Mouse (Mus musculus): ENCODE results near the gene Dnaaf5. TPM values are rescaled to one million over a fixed set of nuclear protein-coding genes. Genes with fewer than 3 reads are reported as not detected.
A peak's percentile ranks its signal among the peaks of the same experiment; 100 is the strongest.

Gene Dnaaf5
- polyA plus RNA-seq, 1 experiment: 15.9 TPM

GRCm38 (mm10) chr5:139171929-139172328 is 21.9 kb downstream of the Dnaaf5 start:
- Histone ChIP-seq H3K4me1 (ENCODE audit: control insufficient read depth, insufficient read depth, insufficient read length) (peaks cover 5% of the 10 kb centered on the region; the same call in 1 of the 2 replicates), H3K36me3 (ENCODE audit: control insufficient read depth, insufficient read depth, low read length) (peaks cover 9% of the 10 kb centered on the region; the same call in 1 of the 2 replicates), H3K27ac (ENCODE audit: insufficient read depth, low read length) (no peak overlapping the region), H3K27me3 (ENCODE audit: control insufficient read depth, insufficient read depth, low read length) (no peaks in the 10 kb centered on the region), H3K4me3 (ENCODE audit: extremely low read depth, insufficient read depth, insufficient read length) (no peak overlapping the region)
- DNase-seq (ENCODE audit: low read depth in 1 of 2, low spot score in 2 of 2): no peak
- no peak for TF ChIP-seq CTCF (IDR thresholded peaks at IDR 0.05; ENCODE audit: extremely low read depth, insufficient read depth, insufficient read length, insufficient replicate concordance)
- TF ChIP-seq POLR2A (IDR thresholded peaks at IDR 0.05; ENCODE audit: low read depth, low read length): no peak
- WGBS: 91% methylated on average over 4 of the region's 4 CpGs

GRCm38 (mm10) chr5:139174141-139174540 is 24.1 kb downstream of the Dnaaf5 start:
- H3K36me3 ChIP-seq (ENCODE audit: control insufficient read depth, insufficient read depth, low read length): peaks cover 12% of the 10 kb centered on the region; the same call in 1 of the 2 replicates
- H3K4me3 ChIP-seq (ENCODE audit: extremely low read depth, insufficient read depth, insufficient read length): no peak overlapping the region
- 56% methylated on average over 10 of the region's 10 CpGs for WGBS
- H3K4me1 ChIP-seq (ENCODE audit: control insufficient read depth, insufficient read depth, insufficient read length): peaks cover 4% of the 10 kb centered on the region; the same call in 1 of the 2 replicates
- H3K27ac ChIP-seq (ENCODE audit: insufficient read depth, low read length): peak overlapping the region; percentile 7
- DNase-seq (ENCODE audit: low read depth in 1 of 2, low spot score in 2 of 2): no peak
- no peaks in the 10 kb centered on the region for H3K27me3 ChIP-seq (ENCODE audit: control insufficient read depth, insufficient read depth, low read length)
- no peak for TF ChIP-seq CTCF (IDR thresholded peaks at IDR 0.05; ENCODE audit: extremely low read depth, insufficient read depth, insufficient read length, insufficient replicate concordance)
- no peak for TF ChIP-seq POLR2A (IDR thresholded peaks at IDR 0.05; ENCODE audit: low read depth, low read length)

GRCm38 (mm10) chr5:139174556-139175547 is 24.8 kb downstream of the Dnaaf5 start:
- H3K4me1 ChIP-seq (ENCODE audit: control insufficient read depth, insufficient read depth, insufficient read length): peaks cover 4% of the 10 kb centered on the region; the same call in 1 of the 2 replicates
- no peak overlapping the region for H3K4me3 ChIP-seq (ENCODE audit: extremely low read depth, insufficient read depth, insufficient read length)
- no peaks in the 10 kb centered on the region for H3K27me3 ChIP-seq (ENCODE audit: control insufficient read depth, insufficient read depth, low read length)
- no peak for DNase-seq (ENCODE audit: low read depth in 1 of 2, low spot score in 2 of 2)
- H3K36me3 ChIP-seq (ENCODE audit: control insufficient read depth, insufficient read depth, low read length): peaks cover 12% of the 10 kb centered on the region; the same call in 1 of the 2 replicates
- 21% methylated on average over 10 of the region's 10 CpGs for WGBS
- TF ChIP-seq POLR2A (IDR thresholded peaks at IDR 0.05; ENCODE audit: low read depth, low read length): no peak
- TF ChIP-seq CTCF (IDR thresholded peaks at IDR 0.05; ENCODE audit: extremely low read depth, insufficient read depth, insufficient read length, insufficient replicate concordance): no peak
- H3K27ac ChIP-seq (ENCODE audit: insufficient read depth, low read length): peak overlapping the region; percentile 27

- H3K27me3 ChIP-seq (ENCODE audit: control insufficient read depth, insufficient read depth, low read length): no peaks in the 10 kb centered on the region
- peak in 1 of 2 experiments; percentile 77 for DNase-seq (ENCODE audit: low read depth in 1 of 2, low spot score in 2 of 2)
Measured at GRCm38 (mm10) chr5:139178895-139179631, 29.0 kb downstream of the Dnaaf5 start.

GRCm38 (mm10) chr5:139183131-139183530 is 33.1 kb downstream of the Dnaaf5 start:
- H3K27ac ChIP-seq (ENCODE audit: insufficient read depth, low read length): no peak overlapping the region
- no peaks in the 10 kb centered on the region for H3K27me3 ChIP-seq (ENCODE audit: control insufficient read depth, insufficient read depth, low read length)
- H3K36me3 ChIP-seq (ENCODE audit: control insufficient read depth, insufficient read depth, low read length): peaks cover 36% of the 10 kb centered on the region
- 92% methylated on average over 2 of the region's 2 CpGs for WGBS
- no peak overlapping the region for H3K4me3 ChIP-seq (ENCODE audit: extremely low read depth, insufficient read depth, insufficient read length)
- no peak for DNase-seq (ENCODE audit: low read depth in 1 of 2, low spot score in 2 of 2)
- H3K4me1 ChIP-seq (ENCODE audit: control insufficient read depth, insufficient read depth, insufficient read length): no peaks in the 10 kb centered on the region
- TF ChIP-seq CTCF (IDR thresholded peaks at IDR 0.05; ENCODE audit: extremely low read depth, insufficient read depth, insufficient read length, insufficient replicate concordance): no peak
- no peak for TF ChIP-seq POLR2A (IDR thresholded peaks at IDR 0.05; ENCODE audit: low read depth, low read length)

More at GRCm38 (mm10) chr5:139178895-139179631, 29.0 kb downstream of the Dnaaf5 start:
- H3K4me3 ChIP-seq (ENCODE audit: extremely low read depth, insufficient read depth, insufficient read length): no peak overlapping the region
- 26% methylated on average over 11 of the region's 11 CpGs for WGBS
- peaks cover 20% of the 10 kb centered on the region for H3K36me3 ChIP-seq (ENCODE audit: control insufficient read depth, insufficient read depth, low read length)
- peaks cover 4% of the 10 kb centered on the region; the same call in 1 of the 2 replicates for H3K4me1 ChIP-seq (ENCODE audit: control insufficient read depth, insufficient read depth, insufficient read length)
- no peak overlapping the region for H3K27ac ChIP-seq (ENCODE audit: insufficient read depth, low read length)
- no peak for TF ChIP-seq POLR2A (IDR thresholded peaks at IDR 0.05; ENCODE audit: low read depth, low read length)
- TF ChIP-seq CTCF (IDR thresholded peaks at IDR 0.05; ENCODE audit: extremely low read depth, insufficient read depth, insufficient read length, insufficient replicate concordance): peak; percentile 98

- no peak for TF ChIP-seq POLR2A (IDR thresholded peaks at IDR 0.05; ENCODE audit: low read depth, low read length)
- no peaks in the 10 kb centered on the region for H3K4me1 ChIP-seq (ENCODE audit: control insufficient read depth, insufficient read depth, insufficient read length)
- no peak overlapping the region for H3K27ac ChIP-seq (ENCODE audit: insufficient read depth, low read length)
- H3K4me3 ChIP-seq (ENCODE audit: extremely low read depth, insufficient read depth, insufficient read length): no peak overlapping the region
- peaks cover 36% of the 10 kb centered on the region for H3K36me3 ChIP-seq (ENCODE audit: control insufficient read depth, insufficient read depth, low read length)
- H3K27me3 ChIP-seq (ENCODE audit: control insufficient read depth, insufficient read depth, low read length): no peaks in the 10 kb centered on the region
- 94% methylated on average over 9 of the region's 9 CpGs for WGBS
- DNase-seq (ENCODE audit: low read depth in 1 of 2, low spot score in 2 of 2): no peak
Measured at GRCm38 (mm10) chr5:139183601-139184000, 33.6 kb downstream of the Dnaaf5 start.
